ENCODE assay signal across 8 mouse cellular contexts in the genomic region with DNA sequence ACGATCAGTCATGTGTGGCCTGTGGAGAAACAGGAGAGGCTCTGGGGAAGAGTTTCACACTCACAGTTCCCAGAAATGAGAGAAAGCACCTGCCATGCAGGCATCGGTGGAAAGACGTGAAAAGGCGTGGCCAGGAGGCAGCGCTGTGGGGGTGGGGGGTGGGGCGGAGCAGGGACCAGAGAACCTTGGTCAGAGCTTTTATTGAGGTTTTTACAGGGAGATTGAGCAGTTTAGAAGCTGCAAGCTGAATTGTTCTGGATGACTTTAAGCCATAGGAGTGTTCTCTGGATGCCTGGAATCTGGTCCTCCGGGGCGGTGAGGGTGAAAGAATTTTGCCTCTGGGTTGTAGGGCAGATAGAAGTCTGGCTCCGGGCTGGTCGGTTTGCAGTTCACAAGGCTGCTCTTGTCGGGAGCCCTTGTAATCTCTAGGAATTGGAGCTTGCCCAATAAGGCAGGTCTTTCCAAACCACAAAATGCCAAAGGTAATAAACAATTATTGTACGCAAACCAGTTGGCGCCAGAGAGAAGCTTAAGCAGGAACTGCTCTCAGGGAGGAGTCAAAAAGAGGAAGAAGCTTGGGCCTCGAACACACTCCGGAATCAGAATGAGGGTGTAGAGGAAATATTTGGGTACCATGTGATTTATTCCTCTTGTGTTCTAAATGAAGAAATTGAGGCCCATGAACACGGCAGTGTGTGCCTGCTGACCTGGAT. TPM values are rescaled to one million over a fixed set of nuclear protein-coding genes. Genes with fewer than 3 reads are reported as not detected.
DNase-seq lines count a peak whose midpoint lies in the region; ATAC-seq lines count a peak whose summit lies in the region.

No protein-coding gene starts in this region.

- peak overlapping the region; percentile 41 for H3K4me2 ChIP-seq in embryonic facial prominence, embryonic 14.5 days (ENCODE audit: low read depth, low read length)
- peak overlapping the region; percentile 65 for H3K4me2 ChIP-seq in liver, embryonic 12.5 days

- ATAC-seq in embryonic facial prominence, embryonic 14.5 days (ENCODE audit: low read depth) = peak; percentile 32
- no peak for ATAC-seq in liver, embryonic 12.5 days

- H3K4me1 ChIP-seq in embryonic facial prominence, embryonic 14.5 days (ENCODE audit: control insufficient read depth, insufficient read depth, low read length) = peaks cover 11% of the 10 kb centered on the region; the same call in 1 of the 2 replicates
- peaks cover 12% of the 10 kb centered on the region for H3K4me1 ChIP-seq in liver, embryonic 12.5 days

- no peaks in the 10 kb centered on the region for H3K27me3 ChIP-seq in embryonic facial prominence, embryonic 14.5 days (replicated peaks; ENCODE audit: control insufficient read depth, insufficient read depth, low read length)
- peaks cover 26% of the 10 kb centered on the region for H3K27me3 ChIP-seq in liver, embryonic 12.5 days (replicated peaks)

- DNase-seq in spleen, adult 18-20 months = peak; percentile 22 to 36
- no peak for DNase-seq in spleen, postnatal 14 days (ENCODE audit: low spot score in 2 of 2)
- peak; percentile 74 for DNase-seq in embryonic facial prominence, embryonic 14.5 days (ENCODE audit: low spot score)
- DNase-seq in spleen, postnatal 10 days (ENCODE audit: low spot score in 2 of 2) = peak; percentile 17 to 33
- no peak for DNase-seq in T-cell, adult 2 months (ENCODE audit: low spot score)
- DNase-seq in left cerebral cortex, adult 11 months (ENCODE audit: low spot score) = no peak
- no peak for DNase-seq in frontal cortex, adult 2 months (ENCODE audit: extremely low spot score in 1 of 2, low spot score in 1 of 2)

- H3K36me3 ChIP-seq in embryonic facial prominence, embryonic 14.5 days (ENCODE audit: control insufficient read depth, insufficient read depth, low read length) = no peaks in the 10 kb centered on the region
- no peaks in the 10 kb centered on the region for H3K36me3 ChIP-seq in liver, embryonic 12.5 days

- 11% methylated on average over 15 of the region's 16 CpGs for WGBS in embryonic facial prominence, embryonic 14.5 days
- 14% methylated on average over 16 of the region's 16 CpGs for WGBS in liver, embryonic 12.5 days (ENCODE audit: insufficient replicate concordance)

- H3K9me3 ChIP-seq in embryonic facial prominence, embryonic 14.5 days (ENCODE audit: control insufficient read depth, low read length) = no peaks in the 10 kb centered on the region
- H3K9me3 ChIP-seq in liver, embryonic 12.5 days (replicated peaks) = no peaks in the 10 kb centered on the region

- H3K27ac ChIP-seq in embryonic facial prominence, embryonic 14.5 days (replicated peaks; ENCODE audit: low read depth, low read length) = 0 out of 2 replicates have a peak overlapping the region, but pooled peaks have one; percentile 41
- no peak overlapping the region for H3K27ac ChIP-seq in liver, embryonic 12.5 days

- no peak overlapping the region for H3K9ac ChIP-seq in embryonic facial prominence, embryonic 14.5 days (ENCODE audit: low read depth, low read length)
- H3K9ac ChIP-seq in liver, embryonic 12.5 days = no peak overlapping the region; the same call in 1 of the 2 replicates

- H3K4me3 ChIP-seq in embryonic facial prominence, embryonic 14.5 days (ENCODE audit: low read depth, low read length) = no peak overlapping the region
- H3K4me3 ChIP-seq in liver, embryonic 12.5 days = peak overlapping the region; percentile 25

RNA-seq across cellular contexts. Expression of gene Wipf1, which starts 11.1 kb away (rescaled TPM):
- polyA plus RNA-seq in embryonic facial prominence, embryonic 14.5 days (2014; fragmentation: Nextera tagmentation; extraction: Ambion mirVana) = 21.5 and 23.5 TPM in 2 replicates
- 5.7 and 6.1 TPM in 2 replicates for polyA plus RNA-seq in liver, embryonic 12.5 days (2016; fragmentation: Nextera tagmentation; extraction: Ambion mirVana)
- polyA plus RNA-seq in frontal cortex, adult 2 months (2012; rRNA removed) = 5.1 and 5.3 TPM in 2 replicates

RNA-seq across cellular contexts. Expression of gene Chrna1, which starts 39.5 kb away (rescaled TPM):
- 25.9 and 26.2 TPM in 2 replicates for polyA plus RNA-seq in embryonic facial prominence, embryonic 14.5 days (2014; fragmentation: Nextera tagmentation; extraction: Ambion mirVana)
- polyA plus RNA-seq in liver, embryonic 12.5 days (2016; fragmentation: Nextera tagmentation; extraction: Ambion mirVana) = 0.29 and 0.50 TPM in 2 replicates
- 0.06 and 0.10 TPM in 2 replicates for polyA plus RNA-seq in frontal cortex, adult 2 months (2012; rRNA removed)

Comparison
In these comparisons a context has a peak if more than half of its experiments do, and no peak if none do; other contexts are left out.
1. DNase-seq: peak in spleen, adult 18-20 months (2 of 2), embryonic facial prominence, embryonic 14.5 days (single experiment) and spleen, postnatal 10 days (2 of 2); none in spleen, postnatal 14 days (0 of 2), T-cell, adult 2 months (single experiment), left cerebral cortex, adult 11 months (single experiment) and frontal cortex, adult 2 months (0 of 2).
2. RNA of gene Chrna1, which starts 39.5 kb away (polyA plus RNA-seq): 25.9 to 26.2 TPM in embryonic facial prominence, embryonic 14.5 days; 0.29 to 0.50 TPM in liver, embryonic 12.5 days and 0.06 to 0.10 TPM in frontal cortex, adult 2 months; every median in the first group is over 10 times any median in the second.